Mouse (Mus musculus): ENCODE results near the gene Med25.
A peak's percentile ranks its signal among the peaks of the same experiment; 100 is the strongest.

Med25 gene

DNA sequence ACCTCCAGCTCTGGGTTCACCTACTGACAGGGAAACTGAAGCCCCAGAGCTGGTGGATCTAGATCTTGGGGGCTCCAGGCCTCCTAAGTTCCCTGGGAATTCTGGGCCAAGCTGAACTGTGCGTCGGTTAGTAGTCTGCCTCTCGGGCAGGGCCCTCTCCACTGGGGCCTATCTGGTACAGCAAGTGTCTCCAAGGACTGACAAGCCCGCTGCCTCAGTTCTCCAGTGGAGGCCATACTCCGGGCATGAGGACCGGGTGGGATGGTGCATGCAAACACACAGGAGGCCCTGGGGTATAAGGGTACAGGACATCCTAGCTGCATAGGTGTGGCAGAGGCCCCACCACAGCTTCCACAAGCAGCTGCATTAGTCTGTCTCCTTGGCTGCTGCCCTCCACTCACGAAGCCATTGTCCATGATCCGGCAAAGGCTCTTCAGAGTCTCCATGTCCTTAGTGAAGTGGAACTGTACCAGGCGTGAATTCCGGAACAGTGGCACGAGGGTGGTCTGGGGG lies 28.5 kb downstream of the Med25 start:
- DNase-seq (ENCODE audit: low spot score in 2 of 2): no peak

DNA sequence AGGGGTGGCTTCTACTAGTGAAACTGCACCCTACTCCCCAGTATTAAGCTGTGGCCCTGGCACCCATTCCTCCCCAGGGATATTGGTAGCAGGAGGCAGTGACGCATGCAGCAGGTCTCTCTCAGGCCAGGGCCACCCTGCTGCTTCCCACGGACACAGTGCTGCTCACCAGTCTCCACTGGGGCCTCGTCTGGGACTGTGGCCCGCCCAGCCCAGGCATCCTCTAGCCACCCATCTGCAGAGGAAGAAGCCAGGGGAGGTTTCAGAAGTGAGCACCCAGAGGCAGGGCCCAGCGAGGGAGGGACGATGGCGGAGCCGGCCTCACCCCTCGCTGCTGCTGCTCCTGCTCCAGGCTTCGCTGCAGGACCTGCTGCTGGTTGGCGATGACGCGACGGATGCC lies 29.3 kb downstream of the Med25 start:
- DNase-seq (ENCODE audit: low spot score in 2 of 2): no peak

- no peak for DNase-seq (ENCODE audit: low spot score in 2 of 2)
Observed at GRCm38 (mm10) chr7:44862434-44862833, 30.1 kb downstream of the Med25 start.

GRCm38 (mm10) chr7:44861429-44861816 lies 31.1 kb downstream of the Med25 start:
- no peak for DNase-seq (ENCODE audit: low spot score in 2 of 2)

DNA sequence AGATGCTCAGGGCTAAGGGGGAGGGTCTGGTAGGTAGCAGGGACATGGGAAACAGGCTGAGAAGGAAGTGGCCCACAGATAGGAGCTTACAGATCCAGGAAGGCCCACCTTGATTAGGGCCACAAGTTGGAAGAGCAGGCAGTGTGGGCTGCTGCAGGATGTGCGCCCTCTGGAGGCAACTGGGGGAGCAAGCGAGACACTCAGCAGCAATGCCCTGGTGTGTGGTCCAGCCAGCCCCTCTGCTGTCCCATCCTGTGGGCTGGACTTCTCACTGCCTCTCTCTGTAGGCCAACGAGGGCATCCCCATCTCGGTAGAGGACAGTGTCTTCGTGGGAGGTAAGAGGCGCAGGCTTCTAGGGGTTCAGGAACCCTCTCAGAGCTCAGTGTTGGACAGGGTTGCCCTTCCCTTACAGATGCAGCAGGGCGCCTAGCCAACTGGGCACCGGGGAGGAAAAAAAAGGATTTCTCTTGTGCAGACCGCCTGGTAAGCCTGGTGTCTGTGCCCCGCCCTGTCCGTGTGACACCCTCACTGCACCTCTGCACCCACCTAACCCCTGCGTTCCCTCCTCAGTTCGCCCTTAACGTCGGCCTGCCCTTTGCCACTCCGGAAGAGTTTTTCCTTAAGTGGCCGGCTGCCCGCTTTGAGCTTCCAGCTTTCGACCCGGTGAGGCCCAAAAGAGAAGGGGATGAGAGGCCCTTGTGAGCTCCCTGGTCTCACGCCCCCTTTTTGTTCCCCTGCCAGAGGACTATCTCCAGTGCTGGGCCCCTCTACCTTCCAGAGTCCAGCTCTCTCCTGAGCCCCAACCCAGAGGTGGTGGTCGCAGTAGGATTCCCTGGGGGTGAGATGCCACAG lies 31.7 kb downstream of the Med25 start:
- DNase-seq (ENCODE audit: low spot score in 2 of 2): peak; percentile 76 to 92

- DNase-seq (ENCODE audit: low spot score in 2 of 2): no peak
Observed at GRCm38 (mm10) chr7:44859896-44860295, 32.6 kb downstream of the Med25 start.

GRCm38 (mm10) chr7:44857905-44858304 lies 34.6 kb downstream of the Med25 start:
- peak; percentile 77 to 83 for DNase-seq (ENCODE audit: low spot score in 2 of 2)

DNA sequence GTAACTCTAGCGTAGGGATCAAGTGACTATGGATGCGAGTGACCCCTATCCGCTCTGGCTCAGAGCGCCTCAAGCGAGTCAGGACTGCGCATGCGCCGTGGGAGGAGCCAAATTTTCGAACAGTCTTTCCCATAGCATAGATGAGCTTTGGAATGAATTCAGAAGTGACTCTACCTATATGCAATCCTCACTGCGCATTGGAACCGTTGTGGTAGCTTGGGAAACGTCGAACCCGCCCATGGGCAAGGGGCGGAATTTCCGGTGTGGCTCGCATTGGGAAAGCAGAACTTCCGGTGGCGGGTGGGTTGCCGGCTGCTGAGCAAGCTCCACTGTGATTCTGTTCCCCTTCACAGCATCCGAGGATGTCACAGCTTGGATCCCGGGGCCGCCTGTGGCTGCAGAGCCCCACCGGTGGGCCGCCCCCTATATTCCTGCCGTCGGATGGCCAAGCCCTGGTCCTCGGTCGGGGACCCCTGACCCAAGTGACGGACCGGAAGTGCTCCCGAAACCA lies 35.4 kb downstream of the Med25 start, which contains the start of gene Pnkp:
TSS of gene Pnkp (plus strand) at position 98 of the 511 bp plus-strand sequence.
- DNase-seq (ENCODE audit: low spot score in 2 of 2): peak; percentile 85 to 94

DNA sequence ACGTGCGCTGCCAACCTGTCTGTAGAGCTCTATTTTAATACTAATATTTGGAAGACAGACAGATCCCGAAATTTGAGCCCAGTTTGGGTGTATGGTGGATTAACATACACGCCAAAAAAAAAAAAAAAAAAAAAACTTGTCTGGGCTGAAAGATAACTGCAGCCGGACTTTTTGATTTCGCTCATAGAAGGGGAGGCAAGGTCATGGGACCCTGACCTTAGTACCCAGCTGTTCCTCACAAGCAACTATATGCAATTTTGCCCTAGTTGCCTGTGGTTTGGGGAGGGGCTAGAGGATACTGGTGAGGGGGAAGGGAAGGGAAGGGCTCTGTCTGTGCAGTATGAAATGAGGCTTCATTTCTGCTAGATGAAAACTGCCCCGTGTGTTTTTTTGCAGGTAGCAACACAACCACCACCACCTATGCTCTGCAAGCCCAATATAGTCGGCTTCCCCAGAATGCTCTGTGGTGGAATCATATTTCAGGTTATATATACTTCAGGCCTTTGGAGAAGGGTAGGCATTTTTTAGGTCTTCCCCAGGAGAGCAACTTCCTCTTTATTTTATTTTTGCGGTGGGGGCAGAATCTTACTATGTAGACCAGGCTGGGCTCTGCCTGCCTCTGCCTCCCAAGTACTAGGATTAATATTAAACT lies 36.1 kb downstream of the Med25 start:
- DNase-seq (ENCODE audit: low spot score in 2 of 2): no peak

- DNase-seq (ENCODE audit: low spot score in 2 of 2): no peak
Observed at GRCm38 (mm10) chr7:44855036-44855435, 37.5 kb downstream of the Med25 start.

DNA sequence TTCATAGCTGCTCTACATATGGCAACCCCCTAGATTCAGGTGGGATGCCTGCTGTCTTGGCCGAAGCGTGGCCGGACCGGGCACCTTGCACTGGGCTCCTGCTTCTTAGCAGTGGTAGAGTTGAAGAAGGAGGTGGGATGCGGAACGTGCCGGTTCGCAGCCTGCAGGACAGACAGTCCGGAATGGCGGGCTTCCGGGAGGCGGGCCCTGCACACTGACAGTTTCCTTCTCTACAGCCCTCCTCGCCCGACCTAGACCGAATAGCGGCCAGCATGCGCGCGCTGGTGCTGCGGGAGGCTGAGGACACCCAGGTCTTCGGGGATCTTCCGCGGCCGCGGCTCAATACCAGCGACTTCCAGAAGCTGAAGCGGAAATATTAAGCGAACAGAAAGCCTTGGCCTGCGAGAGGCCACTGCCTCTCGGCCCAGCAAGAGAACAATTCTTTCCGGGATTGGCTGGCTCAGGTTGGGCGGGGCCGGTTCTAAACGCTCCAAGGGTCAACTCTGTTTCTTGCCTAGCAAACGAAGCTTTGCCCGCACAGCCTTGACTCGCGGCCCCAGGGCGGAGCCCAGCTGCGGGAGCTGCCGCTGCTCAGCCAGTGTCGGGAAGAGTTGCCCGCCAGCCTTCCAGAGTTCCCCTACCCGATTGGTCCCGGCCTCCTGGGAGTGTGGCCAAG lies 38.0 kb downstream of the Med25 start:
- DNase-seq (ENCODE audit: low spot score in 2 of 2): peak; percentile 86 to 92

GRCm38 (mm10) chr7:44853596-44854355 lies 38.7 kb downstream of the Med25 start:
- DNase-seq (ENCODE audit: low spot score in 2 of 2): peak in 1 of 2 experiments; percentile 33

- DNase-seq (ENCODE audit: low spot score in 2 of 2): no peak
Observed at GRCm38 (mm10) chr7:44853065-44853464, 39.4 kb downstream of the Med25 start.

DNA sequence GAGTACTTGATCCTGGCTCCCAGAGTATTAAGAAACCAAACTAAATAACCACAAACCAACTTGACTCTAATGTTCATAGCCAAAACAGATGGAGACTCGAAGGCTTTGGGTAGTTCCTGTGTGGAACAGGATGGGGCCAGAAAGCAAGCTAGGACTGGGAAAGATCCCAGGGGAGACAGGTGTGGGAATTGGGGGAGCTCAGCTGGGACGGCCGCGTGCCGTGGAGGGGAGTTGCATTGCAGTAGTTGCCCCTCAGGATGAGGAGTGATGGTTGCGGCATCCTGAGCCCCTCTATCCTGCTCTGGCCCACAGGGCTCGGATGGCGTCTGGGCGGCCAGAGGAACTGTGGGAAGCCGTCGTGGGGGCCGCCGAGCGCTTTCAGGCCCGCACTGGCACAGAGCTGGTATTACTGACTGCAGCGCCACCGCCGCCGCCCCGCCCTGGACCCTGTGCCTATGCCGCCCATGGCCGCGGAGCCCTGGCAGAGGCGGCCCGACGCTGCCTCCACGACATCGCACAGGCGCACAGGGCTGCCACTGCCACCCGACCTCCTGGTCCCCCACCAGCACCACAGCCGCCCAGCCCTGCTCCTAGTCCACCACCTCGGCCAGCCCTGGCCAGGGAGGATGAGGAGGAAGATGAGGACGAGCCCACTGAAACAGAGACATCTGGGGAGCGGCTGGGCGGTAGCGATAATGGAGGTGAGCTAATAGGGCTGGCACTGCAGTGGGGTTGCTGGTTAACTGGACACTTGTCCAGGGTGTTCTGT lies 40.1 kb downstream of the Med25 start:
- peak in 1 of 2 experiments; percentile 17 for DNase-seq (ENCODE audit: low spot score in 2 of 2)

DNA sequence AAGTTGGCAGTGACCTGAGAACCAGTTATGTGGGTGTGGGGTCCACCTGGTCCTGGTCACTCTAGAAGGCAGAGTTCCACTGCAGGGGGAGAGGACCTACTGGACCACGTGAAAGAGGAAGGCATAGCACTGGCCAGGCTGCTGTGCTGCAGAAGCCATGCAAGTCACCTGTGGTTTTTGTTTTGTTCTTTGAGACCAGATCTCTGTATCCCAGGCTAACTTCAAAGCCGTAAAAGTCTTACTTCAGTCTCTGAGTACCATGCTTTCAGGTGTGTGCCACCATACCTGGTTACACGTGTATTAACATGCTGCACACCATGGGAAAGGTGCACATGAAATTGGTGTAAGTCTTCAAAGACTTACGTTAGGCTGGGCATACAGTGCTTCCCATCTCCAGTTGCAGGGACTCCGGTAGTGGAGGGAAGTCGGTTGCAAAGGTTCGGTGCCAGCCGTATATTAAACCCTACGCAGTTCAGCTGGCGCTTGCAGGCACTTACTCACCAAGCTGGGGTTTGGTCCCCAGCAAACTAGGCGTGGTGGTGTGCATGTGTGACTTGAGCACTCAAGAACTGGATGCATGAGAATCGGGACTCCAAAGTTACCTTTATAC lies 40.8 kb downstream of the Med25 start:
- DNase-seq (ENCODE audit: low spot score in 2 of 2): no peak

GRCm38 (mm10) chr7:44850789-44851624 lies 41.5 kb downstream of the Med25 start:
- DNase-seq (ENCODE audit: low spot score in 2 of 2): no peak

- DNase-seq (ENCODE audit: low spot score in 2 of 2): peak; percentile 77 to 86
Observed at GRCm38 (mm10) chr7:44850146-44850545, 42.4 kb downstream of the Med25 start.

GRCm38 (mm10) chr7:44849416-44850111 lies 42.9 kb downstream of the Med25 start:
- DNase-seq (ENCODE audit: low spot score in 2 of 2): peak; percentile 86 to 92

All from spleen, postnatal 4 days (tissue).